In genomic region chr8:26966251-26966650, GRCm38 (mm10) we compare ENCODE assay signal across 18 mouse cellular contexts. TPM values are rescaled to one million over a fixed set of nuclear protein-coding genes. Genes with fewer than 3 reads are reported as not detected.
A peak's percentile ranks its signal among the peaks of the same experiment; 100 is the strongest.
DNase-seq lines count a peak whose midpoint lies in the region; ATAC-seq lines count a peak whose summit lies in the region.
"Had no signal": no experiment of that assay in that cellular context is flagged by ENCODE, and none has a peak within 500 bp of the region (broad histone marks: within the 10 kb centered on the region; RNA-seq: fewer than 3 reads in every experiment).

No protein-coding gene starts in this region.

- H3K4me2 ChIP-seq in heart, embryonic 12.5 days: no peak overlapping the region
- H3K4me2 ChIP-seq: hindbrain, embryonic 14.5 days; liver, embryonic 13.5 days; midbrain, embryonic 15.5 days had no signal

- H3K4me1 ChIP-seq in heart, embryonic 12.5 days (replicated peaks): peaks cover 33% of the 10 kb centered on the region

- H3K36me3 ChIP-seq in heart, embryonic 12.5 days: no peaks in the 10 kb centered on the region
- H3K36me3 ChIP-seq: embryonic facial prominence, embryonic 10.5 days; liver, embryonic 13.5 days; midbrain, embryonic 15.5 days had no signal

- no peak overlapping the region for H3K9ac ChIP-seq in heart, embryonic 12.5 days
- H3K9ac ChIP-seq: forebrain, postnatal 0 days; hindbrain, embryonic 14.5 days; liver, embryonic 13.5 days; midbrain, embryonic 15.5 days had no signal

- H3K27ac ChIP-seq in heart, embryonic 12.5 days (ENCODE audit: poor library complexity, severe bottlenecking): no peak overlapping the region
- H3K27ac ChIP-seq: embryonic facial prominence, embryonic 10.5 days; hindbrain, embryonic 14.5 days; liver, embryonic 13.5 days; midbrain, embryonic 15.5 days had no signal

- intact Hi-C loops in heart, postnatal 36 days (cut with DNase I): no loop called here

- no peaks in the 10 kb centered on the region for H3K9me3 ChIP-seq in heart, embryonic 12.5 days (replicated peaks)
- H3K9me3 ChIP-seq: embryonic facial prominence, embryonic 10.5 days; liver, embryonic 13.5 days; midbrain, embryonic 15.5 days had no signal

- no peaks in the 10 kb centered on the region for H3K27me3 ChIP-seq in heart, embryonic 12.5 days (replicated peaks)

- no peak overlapping the region for H3K4me3 ChIP-seq in heart, embryonic 12.5 days
- H3K4me3 ChIP-seq: embryonic facial prominence, embryonic 10.5 days; erythroblast, embryonic 14.5 days; liver, embryonic 13.5 days; midbrain, embryonic 15.5 days had no signal

- WGBS in heart, embryonic 12.5 days: 66% methylated on average over 14 of the region's 14 CpGs

- ATAC-seq in heart, embryonic 12.5 days (ENCODE audit: insufficient number of reproducible peaks, low FRiP score): no peak
- ATAC-seq: forebrain, postnatal 0 days; lung, postnatal 0 days; midbrain, embryonic 15.5 days had no signal

- peak; percentile 51 for DNase-seq in adrenal gland, postnatal 14 days
- DNase-seq in adrenal gland, postnatal 25 days: no peak
- DNase-seq in heart, postnatal 36 days: peak; percentile 28 to 32
- peak; percentile 2 for DNase-seq in ES-CJ7 (ENCODE audit: low read depth, low spot score)
- peak; percentile 41 for DNase-seq in kidney, postnatal 10 days
- DNase-seq in spleen, postnatal 36 days (ENCODE audit: low spot score in 2 of 2): no peak
- no peak for DNase-seq in retina, embryonic 14.5 days (ENCODE audit: low spot score)
- DNase-seq: cerebellum, adult 11 months; cerebellum, postnatal 36 days; forebrain, postnatal 0 days; liver, embryonic 13.5 days; thymus, postnatal 25 days had no signal

RNA-seq across cellular contexts. Expression of gene Zfp703, which starts 10.9 kb away (rescaled TPM):
- total RNA-seq in adrenal gland, postnatal 14 days (2021): 114 and 119 TPM in 2 replicates
- total RNA-seq in adrenal gland, postnatal 25 days (2021): 80.0 and 103 TPM in 2 replicates
- 10 to 100 TPM; 17.2 to 18.9 TPM for total RNA-seq in heart, postnatal 36 days (2021)
- 7.0 TPM in 2 replicates for polyA plus RNA-seq in heart, embryonic 12.5 days (2016; fragmentation: Nextera tagmentation; extraction: Ambion mirVana)

Comparison
In these comparisons a context has a peak if more than half of its experiments do, and no peak if none do; other contexts are left out.
1. DNase-seq: peak in adrenal gland, postnatal 14 days (single experiment), heart, postnatal 36 days (2 of 2), ES-CJ7 (single experiment) and kidney, postnatal 10 days (single experiment); none in adrenal gland, postnatal 25 days (single experiment), spleen, postnatal 36 days (0 of 2) and retina, embryonic 14.5 days (single experiment).